Mouse (Mus musculus) spleen, adult 2 months (tissue): ENCODE data around the gene Noxred1. TPM values are rescaled to one million over a fixed set of nuclear protein-coding genes. Genes with fewer than 3 reads are reported as not detected.

Source experiments
- DNase-seq, 2 experiments: peaks; one replicate each; pipeline versions ENCODE4 v3.0.0 to v3.0.0-alpha.2; 2012 to 2021; ENCODE audit warnings: low spot score in 2 of 2, low read depth in 1 of 2
- H3K27ac ChIP-seq: fragments of 200-500 bp; 2 replicates; pipeline ENCODE4 v1.5.1; 2012; ENCODE audit warnings: low read length, inconsistent platforms; ENCODE audit not compliant: insufficient read depth
- H3K27me3 ChIP-seq: fragments of 200-500 bp; 2 replicates; pipeline ENCODE4 v1.6.1; 2012; ENCODE audit warnings: mild to moderate bottlenecking, moderate library complexity, low read length, inconsistent platforms; ENCODE audit not compliant: control insufficient read depth, insufficient read depth
- H3K36me3 ChIP-seq: fragments of 200-500 bp; 2 replicates; pipeline ENCODE4 v1.6.1; 2012; ENCODE audit warnings: mild to moderate bottlenecking, low read length, inconsistent platforms; ENCODE audit not compliant: control insufficient read depth, insufficient read depth
- H3K4me1 ChIP-seq: fragments of 200-500 bp; 2 replicates; pipeline ENCODE4 v1.6.1; 2011; ENCODE audit warnings: inconsistent platforms; ENCODE audit not compliant: control insufficient read depth, insufficient read depth, insufficient read length
- H3K4me3 ChIP-seq: fragments of 200-500 bp; 2 replicates; pipeline ENCODE4 v1.5.1; 2011; ENCODE audit warnings: mild to moderate bottlenecking, inconsistent platforms; ENCODE audit not compliant: insufficient read depth, insufficient read length; ENCODE audit errors: extremely low read depth
- CTCF ChIP-seq: fragments of 200-500 bp; IDR thresholded peaks from 2 replicates; pipeline ENCODE4 v1.5.1; 2011; ENCODE audit warnings: mild to moderate bottlenecking, inconsistent platforms; ENCODE audit not compliant: insufficient read depth, insufficient read length, insufficient replicate concordance; ENCODE audit errors: extremely low read depth
- POLR2A ChIP-seq: fragments of 200-500 bp; IDR thresholded peaks from 2 replicates; pipeline ENCODE4 v1.6.1; 2011; ENCODE audit warnings: low read depth, low read length, inconsistent platforms
- WGBS: fragments of 180-500 bp; shearing (Covaris S2); methylation state at CpG from one replicate; pipeline ENCODE4 v1.1.7; 2018; 5-methylcytosine and 5-hydroxymethylcytosine counted together
- polyA plus RNA-seq: library from polyadenylated mRNA; depleted of rRNA; stranded (reverse); fragments of >200 nt; gene quantifications from 2 replicates; pipeline ENCODE4 v1.2.3, GENCODE M21; 2012; rRNA removed

Noxred1 gene
- polyA plus RNA-seq, 1 experiment = 2.7 TPM

GRCm38 (mm10) chr12:87193008-87193407, 45.5 kb downstream of the Noxred1 start:
- Histone ChIP-seq H3K4me3 (no peak overlapping the region), H3K27ac (peak overlapping the region; percentile 66), H3K36me3 (no peaks in the 10 kb centered on the region), H3K27me3 (no peaks in the 10 kb centered on the region), H3K4me1 (peaks cover 9% of the 10 kb centered on the region; the same call in 1 of the 2 replicates)
- 21% methylated on average over 3 of the region's 3 CpGs for WGBS
- no peak for TF ChIP-seq CTCF
- no peak for TF ChIP-seq POLR2A
- DNase-seq = peak in 1 of 2 experiments; percentile 14

DNA sequence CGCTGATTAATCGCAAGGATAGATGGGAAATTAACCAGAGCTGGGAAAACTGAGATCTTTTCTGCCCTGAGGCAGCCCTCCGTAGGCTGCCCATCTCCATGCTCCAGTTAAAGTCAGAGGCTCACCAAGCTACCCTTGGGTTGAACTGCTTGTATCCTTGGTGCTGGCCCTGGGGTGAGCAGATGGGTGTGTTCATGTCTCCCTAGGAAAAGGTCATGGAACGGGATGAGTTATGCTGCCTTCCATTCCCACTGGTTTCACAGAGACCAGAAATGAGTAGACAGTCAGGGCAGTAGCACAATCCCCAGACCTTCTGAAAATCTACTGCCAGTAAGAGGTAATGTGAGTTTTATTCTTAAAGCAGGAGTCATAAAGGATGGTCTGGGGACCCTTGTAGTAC, 60.9 kb downstream of the Noxred1 start:
- Histone ChIP-seq H3K4me3 (no peak overlapping the region), H3K36me3 (peaks cover 18% of the 10 kb centered on the region), H3K27me3 (no peaks in the 10 kb centered on the region), H3K4me1 (no peaks in the 10 kb centered on the region), H3K27ac (no peak overlapping the region)
- TF ChIP-seq CTCF (no peak), POLR2A (no peak)
- WGBS = 98% methylated on average over 4 of the region's 4 CpGs
- no peak for DNase-seq

GRCm38 (mm10) chr12:87175194-87175946, 63.2 kb downstream of the Noxred1 start:
- Histone ChIP-seq H3K36me3 (peaks cover 29% of the 10 kb centered on the region), H3K27me3 (no peaks in the 10 kb centered on the region), H3K27ac (no peak overlapping the region), H3K4me1 (no peaks in the 10 kb centered on the region), H3K4me3 (no peak overlapping the region)
- DNase-seq = no peak
- no peak for TF ChIP-seq CTCF
- no peak for TF ChIP-seq POLR2A
- WGBS = 65% methylated on average over 4 of the region's 4 CpGs

Other genes starting within 250 kb of the Noxred1 start
- gene Zdhhc22, start 248.3 kb downstream of the Noxred1 start, polyA plus RNA-seq = not detected in 2 replicates
- 0.80 and 1.2 TPM in 2 replicates for gene Tmem63c, start 217.4 kb downstream of the Noxred1 start, polyA plus RNA-seq
- 0.32 and 0.34 TPM in 2 replicates for gene Ngb, start 136.2 kb downstream of the Noxred1 start, polyA plus RNA-seq
- gene Gstz1, start 91.6 kb downstream of the Noxred1 start, polyA plus RNA-seq = 10.8 and 11.4 TPM in 2 replicates
- 5.2 and 5.9 TPM in 2 replicates for gene Pomt2, start 90.8 kb downstream of the Noxred1 start, polyA plus RNA-seq
- gene Samd15, start 39.0 kb downstream of the Noxred1 start, polyA plus RNA-seq = 0.20 and 0.43 TPM in 2 replicates
- gene Tmed8, start 38.3 kb downstream of the Noxred1 start, polyA plus RNA-seq = 7.4 TPM in 2 replicates
- gene Vipas39, start 27.5 kb upstream of the Noxred1 start, polyA plus RNA-seq = 17.1 and 17.5 TPM in 2 replicates
- gene Ahsa1, start 27.7 kb upstream of the Noxred1 start, polyA plus RNA-seq = 39.7 and 41.5 TPM in 2 replicates
- 0.07 and 0.21 TPM in 2 replicates for gene Ism2, start 61.0 kb upstream of the Noxred1 start, polyA plus RNA-seq
- gene Sptlc2, start 149.6 kb upstream of the Noxred1 start, polyA plus RNA-seq = 6.1 and 7.5 TPM in 2 replicates
- 4.4 and 4.8 TPM in 2 replicates for gene Slirp, start 205.2 kb upstream of the Noxred1 start, polyA plus RNA-seq
- 17.0 and 17.5 TPM in 2 replicates for gene Alkbh1, start 205.3 kb upstream of the Noxred1 start, polyA plus RNA-seq
- gene Snw1, start 233.5 kb upstream of the Noxred1 start, polyA plus RNA-seq = 5.1 and 6.0 TPM in 2 replicates